Mouse (Mus musculus): ENCODE measurements around the gene Pde9a.

DNA sequence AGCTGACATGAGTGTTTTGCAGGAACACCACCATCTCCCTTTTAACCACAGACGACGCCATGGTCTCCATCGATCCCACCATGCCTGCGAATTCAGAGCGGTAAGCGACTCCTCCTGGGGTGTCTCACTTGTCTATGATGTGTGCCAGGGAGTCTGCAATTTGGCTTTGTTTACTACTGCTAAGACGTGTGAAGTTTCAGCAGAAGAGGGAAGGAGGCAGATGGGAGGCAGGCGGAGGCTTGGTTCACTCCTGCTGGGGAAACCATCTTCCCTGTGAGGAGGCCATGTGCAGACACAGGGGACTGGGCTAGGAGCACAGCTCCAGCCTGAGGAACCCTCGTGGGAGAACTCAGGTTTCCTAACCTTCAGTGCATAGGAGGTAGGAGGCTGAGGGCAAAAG is 29.2 kb downstream of the Pde9a start:
- TF ChIP-seq TAL1 (IDR thresholded peaks at IDR 0.05; ENCODE audit: low read length) = no peak
- TF ChIP-seq ZNF384 (IDR thresholded peaks at IDR 0.05; ENCODE audit: low read depth, low read length) = no peak
- no peak for TF ChIP-seq SIN3A (IDR thresholded peaks at IDR 0.05; ENCODE audit: low read length)
- TF ChIP-seq CTCF (IDR thresholded peaks at IDR 0.05 in 2 of 3, conservative IDR thresholded peaks at IDR 0.05 in 1 of 3; ENCODE audit: control insufficient read depth in 1 of 3, insufficient read depth in 1 of 3, low read depth in 2 of 3, low read length in 3 of 3, poor library complexity in 1 of 3, severe bottlenecking in 1 of 3) = no peak
- TF ChIP-seq USF2 (IDR thresholded peaks at IDR 0.05; ENCODE audit: borderline replicate concordance in 1 of 2, insufficient read depth in 1 of 2, low read depth in 1 of 2, low read length in 2 of 2) = no peak
- no peak for TF ChIP-seq USF1 (IDR thresholded peaks at IDR 0.05; ENCODE audit: low read depth, low read length)
- TF ChIP-seq EP300 (IDR thresholded peaks at IDR 0.05; ENCODE audit: low read depth in 1 of 2, low read length in 2 of 2) = no peak
- TF ChIP-seq TBP (IDR thresholded peaks at IDR 0.05; ENCODE audit: low read depth, low read length) = no peak
- no peak for TF ChIP-seq ZC3H11A (IDR thresholded peaks at IDR 0.05; ENCODE audit: low read depth, low read length)
- no peak for TF ChIP-seq RAD21 (IDR thresholded peaks at IDR 0.05; ENCODE audit: low read depth, low read length)
- TF ChIP-seq UBTF (IDR thresholded peaks at IDR 0.05; ENCODE audit: borderline replicate concordance, insufficient read depth, low read depth, low read length) = no peak
- TF ChIP-seq MEF2A (IDR thresholded peaks at IDR 0.05; ENCODE audit: extremely low read depth, insufficient replicate concordance, low read depth, low read length, poor library complexity, severe bottlenecking) = no peak
- no peak for TF ChIP-seq GABPA (IDR thresholded peaks at IDR 0.05; ENCODE audit: low read depth, low read length)
- no peak for TF ChIP-seq ELF1 (IDR thresholded peaks at IDR 0.05; ENCODE audit: low read depth, low read length)
